Mouse (Mus musculus): ENCODE data around the gene 1700123O20Rik.
A peak's percentile ranks its signal among the peaks of the same experiment; 100 is the strongest.

The 1700123O20Rik gene

DNA sequence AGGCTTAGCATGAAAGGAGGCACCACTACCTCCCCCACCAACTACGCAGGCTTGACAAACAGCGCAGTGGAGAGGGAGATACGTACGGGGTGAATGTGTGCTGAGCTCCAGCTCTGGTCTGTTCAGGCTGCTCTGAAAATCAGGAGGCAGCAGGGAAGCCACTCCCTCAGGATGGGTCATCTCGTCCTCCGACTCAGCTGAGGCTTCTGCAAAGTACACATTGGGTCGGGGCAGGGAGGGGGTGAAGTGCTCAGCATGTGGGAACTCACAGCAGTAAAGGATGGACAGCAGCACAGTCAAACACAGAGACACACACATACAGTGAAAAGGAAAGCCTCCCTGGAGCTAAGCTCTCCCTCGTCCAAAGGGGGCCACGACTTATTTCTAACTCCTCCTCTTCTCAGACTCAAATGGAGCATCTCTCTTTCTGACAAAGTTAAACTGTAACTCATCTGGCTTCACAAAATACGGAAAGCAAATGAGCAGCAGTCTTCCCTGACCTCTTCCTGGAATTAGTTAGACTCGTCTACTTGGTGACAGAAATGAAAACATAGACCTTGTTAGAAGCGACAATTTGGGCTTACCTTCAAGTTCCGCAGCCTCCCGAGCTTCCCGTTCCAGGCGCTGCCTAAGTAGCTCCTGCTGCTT is 7.2 kb upstream of the 1700123O20Rik start:
- no peak for DNase-seq (ENCODE audit: low spot score)

GRCm38 (mm10) chr14:54682396-54682795 is 3.6 kb upstream of the 1700123O20Rik start:
- no peak for DNase-seq (ENCODE audit: low spot score)

GRCm38 (mm10) chr14:54685471-54685870 is 545 bp upstream of the 1700123O20Rik start:
- no peak for DNase-seq (ENCODE audit: low spot score)

DNA sequence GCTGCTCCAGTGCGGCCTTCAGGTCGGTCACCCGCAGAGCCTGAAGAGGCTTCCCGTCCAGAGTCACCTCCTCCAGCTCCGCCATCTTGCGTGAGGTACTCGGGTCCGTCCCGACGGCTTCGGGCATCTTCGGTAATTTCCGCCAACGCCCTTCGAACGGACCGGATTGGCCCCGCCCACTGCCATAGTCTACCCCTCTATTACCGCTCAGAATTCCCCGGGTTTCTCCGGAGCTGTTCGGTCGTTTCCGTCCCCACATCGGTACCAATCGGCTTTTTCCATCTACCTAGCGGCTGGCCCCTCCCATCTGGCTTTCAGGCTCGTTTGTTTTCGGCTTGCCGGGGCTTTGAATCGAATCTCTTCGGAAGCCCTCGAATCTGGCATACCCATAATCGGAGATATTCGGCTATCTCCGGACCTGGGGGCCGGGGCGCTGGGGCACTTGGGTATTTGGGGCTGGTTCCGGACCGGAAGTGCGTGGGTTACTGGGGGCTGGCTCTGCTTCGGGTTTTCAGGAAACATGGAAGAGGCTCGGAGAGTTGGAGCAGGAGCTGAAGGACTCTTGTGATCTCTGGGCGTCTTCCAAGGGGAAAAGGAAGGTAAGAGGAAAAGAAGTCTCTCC is 617 bp downstream of the 1700123O20Rik start, which contains the start of gene Acin1:
Gene Acin1, minus strand, starts transcription at position 410 of the 622 bp plus-strand sequence.
- DNase-seq (ENCODE audit: low spot score), result peak; percentile 100

GRCm38 (mm10) chr14:54687251-54687650 is 1.2 kb downstream of the 1700123O20Rik start:
- no peak for DNase-seq (ENCODE audit: low spot score)

GRCm38 (mm10) chr14:54695042-54695441 is 9.0 kb downstream of the 1700123O20Rik start:
- DNase-seq (ENCODE audit: low spot score), result no peak

DNA sequence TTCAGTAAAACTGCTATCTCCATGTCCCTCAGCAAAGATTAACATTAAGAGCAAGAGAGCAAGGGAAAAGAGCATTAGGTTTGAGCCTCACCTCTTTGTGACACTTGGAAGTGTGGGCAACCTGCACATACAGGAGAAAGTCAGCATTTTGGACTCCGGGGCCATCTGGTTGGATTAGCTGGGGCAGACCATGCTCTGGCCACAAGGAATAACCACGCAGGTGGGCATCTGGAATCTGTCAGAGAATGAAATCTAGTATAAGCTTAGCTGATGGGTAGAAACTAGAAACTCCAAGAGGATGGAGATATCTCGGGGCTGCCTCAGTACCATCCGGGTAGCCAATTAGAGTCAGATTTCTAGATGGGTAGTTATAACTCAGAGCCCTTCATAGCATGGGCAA is 10.7 kb downstream of the 1700123O20Rik start:
- no peak for DNase-seq (ENCODE audit: low spot score)

DNA sequence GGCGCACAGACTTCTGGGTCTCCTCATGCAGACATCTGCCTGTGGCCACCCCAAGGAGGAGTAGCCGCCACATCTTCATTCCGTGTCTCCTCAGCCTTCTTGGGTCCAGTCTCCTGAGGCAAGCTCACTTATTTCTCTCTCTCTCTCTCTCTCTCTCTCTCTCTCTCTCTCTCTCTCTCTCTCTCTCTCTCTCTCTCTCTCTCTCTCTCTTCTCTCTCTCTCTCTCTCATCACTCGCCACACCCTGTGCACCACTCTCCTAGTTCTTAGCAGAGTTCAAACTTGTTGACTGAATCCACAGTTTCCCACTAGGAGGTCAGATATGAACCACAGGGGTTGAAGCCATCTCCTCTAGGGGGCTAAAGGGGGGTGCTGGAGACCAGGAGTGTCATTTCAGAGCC is 12.7 kb downstream of the 1700123O20Rik start, which contains the start of gene Gm29776:
Gene Gm29776, minus strand, starts transcription at position 101 of the 400 bp plus-strand sequence.
- DNase-seq (ENCODE audit: low spot score), result no peak

GRCm38 (mm10) chr14:54699586-54699985 is 13.6 kb downstream of the 1700123O20Rik start:
- DNase-seq (ENCODE audit: low spot score), result no peak

DNA sequence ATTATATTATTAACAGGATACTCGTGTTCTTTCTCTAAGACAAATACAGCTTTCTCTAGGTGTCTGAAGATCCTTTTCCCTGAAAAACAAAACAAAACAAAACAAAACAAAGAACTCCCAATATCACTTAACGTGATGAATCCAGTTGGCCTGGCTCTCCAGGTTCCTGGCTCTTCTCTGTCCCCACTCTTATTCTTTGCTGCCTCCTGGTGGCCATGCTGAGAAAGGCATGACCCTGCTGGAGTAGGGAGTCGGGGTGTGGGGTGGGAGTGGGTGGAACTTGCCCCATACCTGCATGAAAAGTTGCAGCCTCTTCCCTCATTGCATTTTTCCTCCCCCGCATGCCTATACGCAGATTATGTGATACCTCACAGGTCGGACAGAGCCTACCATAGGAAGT is 15.3 kb downstream of the 1700123O20Rik start:
- DNase-seq (ENCODE audit: low spot score), result peak; percentile 78

DNA sequence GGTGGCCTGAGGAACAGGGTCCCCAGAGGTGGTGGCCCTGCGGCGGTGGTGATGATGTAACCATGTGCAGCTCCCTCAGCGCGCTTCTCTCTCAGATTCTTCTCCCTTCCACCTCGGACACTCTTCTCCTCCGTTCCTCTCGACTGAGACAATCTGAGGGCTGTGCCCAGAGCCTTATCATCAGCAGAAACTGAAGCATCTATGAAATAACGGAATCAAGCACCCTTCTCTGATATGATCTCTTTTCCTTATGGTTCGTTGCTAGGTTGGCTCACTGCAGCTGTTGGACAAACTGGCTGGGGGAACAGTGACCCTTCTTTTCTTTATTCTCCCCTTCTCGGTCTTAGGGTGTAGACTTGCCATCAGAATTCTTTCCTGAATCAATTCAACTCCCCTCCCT is 17.2 kb downstream of the 1700123O20Rik start:
- DNase-seq (ENCODE audit: low spot score), result no peak

DNA sequence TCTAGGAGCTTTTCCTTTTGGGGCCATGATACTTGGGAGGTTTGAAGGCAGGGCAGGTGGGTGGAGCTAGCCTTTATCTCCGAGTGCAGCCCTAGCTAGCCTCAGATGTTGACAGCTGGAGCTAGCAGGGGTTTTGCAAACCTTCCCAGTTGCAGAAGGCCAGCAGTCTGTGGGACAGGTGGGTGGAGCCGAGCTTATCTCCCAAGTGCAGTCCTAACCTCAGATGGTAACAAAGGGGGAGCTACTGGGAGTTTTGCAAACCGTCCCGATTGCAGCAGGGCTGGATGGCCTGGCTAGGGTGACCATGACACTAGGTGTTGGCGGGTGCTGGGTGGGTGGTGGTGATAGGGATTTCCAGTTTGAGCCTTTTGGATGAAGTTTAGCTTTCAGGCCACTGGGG is 19.8 kb downstream of the 1700123O20Rik start:
- DNase-seq (ENCODE audit: low spot score), result no peak

DNA sequence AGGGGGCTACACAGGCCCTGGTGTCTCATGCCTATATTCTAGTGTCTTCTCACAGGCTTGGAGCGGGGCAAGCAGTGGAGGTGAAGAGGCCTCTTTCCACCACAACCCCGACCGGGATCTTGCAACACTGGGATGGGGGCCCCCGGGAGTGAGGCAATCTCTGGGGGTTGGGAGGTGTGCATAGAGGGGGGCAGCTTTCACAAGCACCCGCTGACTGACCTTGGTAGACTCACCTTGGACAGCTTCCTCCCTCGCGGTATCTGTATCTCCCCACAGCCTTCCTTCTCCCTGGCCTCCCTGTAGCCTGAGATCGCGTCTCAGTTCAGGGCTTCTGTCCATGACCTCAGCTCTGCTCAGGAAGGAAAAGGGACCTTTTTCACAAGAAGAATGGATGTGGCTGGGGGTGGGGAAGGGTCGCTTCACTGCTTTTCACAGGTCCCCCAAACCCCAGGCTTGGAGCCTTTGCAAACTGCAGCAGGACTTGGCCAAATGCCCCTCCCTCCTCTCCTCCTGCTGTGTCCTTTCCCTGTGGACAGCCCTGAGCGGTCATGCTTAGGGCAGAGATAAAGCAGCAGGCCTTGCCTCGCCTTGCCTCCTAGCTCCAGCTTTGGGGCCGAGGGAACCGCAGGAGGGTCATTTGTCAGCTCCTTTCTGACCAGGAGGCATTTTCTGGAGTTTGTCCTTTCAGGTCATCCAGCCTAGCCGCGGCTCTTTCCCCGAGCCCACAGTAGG is 20.7 kb downstream of the 1700123O20Rik start:
- DNase-seq (ENCODE audit: low spot score), result no peak

GRCm38 (mm10) chr14:54709054-54709453 is 23.0 kb downstream of the 1700123O20Rik start:
- no peak for DNase-seq (ENCODE audit: low spot score)

GRCm38 (mm10) chr14:54712074-54712473 is 26.1 kb downstream of the 1700123O20Rik start, which contains the start of gene Cebpe:
TSS of gene Cebpe (minus strand) at chr14:54712174.
- no peak for DNase-seq (ENCODE audit: low spot score)

DNA sequence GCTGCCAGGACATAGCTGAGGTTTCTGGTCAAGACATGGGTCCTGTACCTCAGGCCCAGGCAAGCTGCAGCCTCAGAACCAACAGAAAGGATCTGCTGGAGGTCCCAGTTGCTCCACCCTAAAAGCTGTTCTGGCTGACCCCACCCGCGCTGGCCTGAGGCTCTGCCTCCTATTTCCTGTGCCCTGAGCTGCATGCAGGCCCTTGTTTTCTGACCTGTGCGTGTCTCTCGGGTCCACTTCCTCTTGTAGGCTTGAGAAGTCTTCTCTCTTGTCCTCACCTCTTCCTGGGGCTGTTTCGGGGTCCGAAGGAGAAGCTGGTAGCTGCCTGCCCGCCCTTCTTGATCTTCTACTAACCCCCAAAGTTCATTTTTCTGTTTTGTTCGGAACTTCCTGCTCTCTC is 26.8 kb downstream of the 1700123O20Rik start:
- DNase-seq (ENCODE audit: low spot score), result no peak

GRCm38 (mm10) chr14:54714121-54714520 is 28.1 kb downstream of the 1700123O20Rik start:
- peak; percentile 57 for DNase-seq (ENCODE audit: low spot score)

DNA sequence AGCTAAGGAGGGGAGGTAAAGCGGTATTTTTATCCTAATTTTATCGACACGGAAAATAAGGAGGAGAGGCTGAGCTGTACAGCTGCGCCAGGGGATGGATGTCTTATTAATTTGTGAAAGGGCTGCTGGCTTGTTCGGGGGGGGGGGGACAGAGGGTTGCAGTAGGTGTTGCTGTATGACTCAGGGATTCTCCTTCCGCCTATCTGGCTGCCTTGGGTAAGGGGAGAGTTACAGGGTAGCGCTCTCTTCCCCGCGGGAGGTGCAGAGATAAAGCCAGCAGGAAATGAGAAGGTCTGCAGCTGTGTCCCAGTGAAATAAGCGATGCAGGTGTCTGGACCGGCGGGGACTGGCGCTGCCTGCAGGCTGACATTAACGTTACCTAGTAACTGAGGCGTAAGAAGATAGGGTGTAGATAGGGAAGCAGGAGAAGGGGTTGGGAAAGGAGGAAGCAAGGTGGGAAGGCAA is 28.6 kb downstream of the 1700123O20Rik start:
- no peak for DNase-seq (ENCODE audit: low spot score)

GRCm38 (mm10) chr14:54715402-54715801 is 29.4 kb downstream of the 1700123O20Rik start:
- DNase-seq (ENCODE audit: low spot score), result no peak

DNA sequence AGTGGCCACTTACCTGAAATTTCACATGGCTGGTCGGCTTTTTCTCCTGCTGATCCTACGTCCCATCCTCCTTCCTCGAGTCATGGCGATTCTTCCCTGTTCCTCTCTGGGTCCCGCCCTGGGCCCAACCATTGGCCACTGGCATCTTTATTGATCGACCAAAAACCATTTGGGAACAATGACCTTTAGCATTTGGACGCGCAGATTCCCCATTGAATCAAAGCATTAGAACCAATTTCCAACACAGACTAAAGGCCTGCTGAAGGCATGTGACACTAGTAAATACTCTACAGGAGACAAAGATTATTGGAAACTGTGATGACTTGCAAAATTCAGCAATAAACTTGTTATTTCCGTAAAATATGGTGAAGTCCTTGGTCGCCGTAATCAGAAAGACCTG is 34.0 kb downstream of the 1700123O20Rik start:
- no peak for DNase-seq (ENCODE audit: low spot score)

DNA sequence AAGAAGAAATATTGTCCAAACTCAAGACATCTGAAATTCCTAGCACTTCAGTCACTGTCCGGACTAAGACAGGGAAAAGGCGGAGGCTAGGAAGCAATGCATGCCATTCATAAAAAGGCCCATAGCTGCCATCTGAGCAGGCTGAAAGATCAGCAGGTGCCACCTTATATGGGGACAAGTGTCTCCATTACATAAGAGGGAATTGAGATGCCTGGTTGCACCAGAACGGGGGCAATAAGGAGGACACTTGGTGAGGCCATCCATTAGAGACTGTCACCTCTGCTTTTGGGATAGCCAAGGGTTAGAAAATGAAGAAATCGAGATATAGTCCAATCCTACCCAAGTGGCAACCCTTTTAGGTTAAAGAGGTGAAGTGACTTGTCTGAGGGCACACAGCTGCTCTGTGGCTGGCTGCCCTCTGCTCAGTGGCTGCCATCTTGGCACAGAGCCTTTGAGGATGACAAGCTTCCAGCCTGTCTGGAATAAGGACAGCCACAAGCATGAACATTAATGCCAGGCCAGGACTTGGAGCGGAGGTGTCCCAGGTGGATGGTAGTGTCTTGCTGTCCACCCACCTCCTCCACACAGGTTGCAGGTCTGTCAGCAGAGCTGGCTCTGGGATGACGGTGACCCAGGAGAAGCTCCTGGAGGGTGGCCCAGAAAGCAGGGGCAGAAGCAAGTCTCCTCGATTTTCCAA is 34.8 kb downstream of the 1700123O20Rik start:
- DNase-seq (ENCODE audit: low spot score), result no peak

DNA sequence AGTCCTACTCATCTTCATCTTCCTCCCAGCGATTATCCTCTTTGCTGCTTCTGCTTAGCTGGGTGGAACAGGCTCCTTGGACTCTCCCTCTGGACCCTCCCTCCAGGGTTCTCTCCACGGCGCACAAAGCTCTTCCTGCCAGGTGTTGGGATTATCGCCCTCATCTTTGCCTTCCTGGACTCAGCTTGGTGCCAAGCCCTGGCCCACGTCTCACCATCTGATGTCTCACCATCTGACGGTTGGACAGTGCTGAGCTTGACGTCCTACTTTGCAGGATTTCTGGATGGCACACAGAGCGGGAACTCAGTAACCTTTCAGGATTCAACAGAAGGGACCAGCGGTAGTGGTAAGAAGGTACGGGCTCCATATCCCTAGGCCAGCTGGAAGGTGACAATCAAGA is 35.7 kb downstream of the 1700123O20Rik start:
- no peak for DNase-seq (ENCODE audit: low spot score)

All from urinary bladder, postnatal 25 days (tissue).